Mouse (Mus musculus): ENCODE results near the gene Ptpn4.

The Ptpn4 gene

DNA sequence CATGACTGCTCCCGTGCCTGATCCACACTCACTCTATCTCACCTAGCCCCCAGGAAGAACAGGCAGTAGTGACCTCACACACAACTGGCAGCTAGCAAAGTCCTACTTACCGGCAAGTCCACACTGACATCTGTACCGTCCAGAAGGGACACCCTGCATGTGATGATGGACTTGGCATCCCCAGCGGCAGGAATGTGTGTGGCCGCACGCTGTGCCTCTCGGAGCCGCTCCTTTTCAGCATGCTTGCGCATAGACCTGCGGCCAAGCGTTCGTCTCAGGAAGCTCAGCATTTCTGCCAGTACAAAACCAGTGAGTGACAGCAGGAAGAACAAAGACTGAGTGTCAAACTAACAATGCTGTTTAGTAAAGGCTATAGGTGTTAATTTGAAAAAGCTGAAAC, 195.0 kb downstream of the Ptpn4 start:
- no peak for DNase-seq (ENCODE audit: low spot score in 2 of 2)

DNA sequence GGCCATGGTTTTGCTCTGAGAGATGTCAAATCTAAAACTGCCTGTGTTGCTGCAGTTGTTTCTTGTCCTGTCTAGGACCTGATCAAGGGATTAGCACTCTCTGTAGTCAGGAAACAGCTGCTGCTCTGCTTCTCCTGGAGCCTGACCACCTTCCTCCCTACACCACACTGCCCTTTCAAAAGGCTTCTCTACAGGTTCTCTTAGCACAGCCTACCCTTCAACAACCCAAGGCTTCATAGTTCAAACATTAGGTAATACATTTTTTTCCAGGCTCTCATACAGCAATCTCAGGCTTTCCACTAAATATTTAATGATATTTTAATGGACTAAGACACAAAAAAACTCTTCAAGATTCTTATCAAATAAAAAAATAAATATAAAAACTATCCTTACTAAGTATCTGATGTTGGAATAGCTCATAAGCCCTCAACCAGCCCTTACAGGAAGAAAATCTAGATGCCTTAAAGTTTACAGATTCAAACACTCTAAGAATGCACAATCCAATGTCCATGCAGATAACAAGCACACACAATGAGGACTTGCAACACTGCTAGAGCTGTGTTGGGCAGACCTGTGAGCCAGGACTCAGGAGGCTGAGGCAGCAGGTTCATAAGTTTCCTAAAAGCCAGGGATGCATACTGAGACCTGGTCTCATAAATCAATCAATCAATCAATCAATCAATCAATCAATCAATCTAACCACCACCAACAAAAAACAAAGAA, 196.2 kb downstream of the Ptpn4 start:
- DNase-seq (ENCODE audit: low spot score in 2 of 2): no peak

DNA sequence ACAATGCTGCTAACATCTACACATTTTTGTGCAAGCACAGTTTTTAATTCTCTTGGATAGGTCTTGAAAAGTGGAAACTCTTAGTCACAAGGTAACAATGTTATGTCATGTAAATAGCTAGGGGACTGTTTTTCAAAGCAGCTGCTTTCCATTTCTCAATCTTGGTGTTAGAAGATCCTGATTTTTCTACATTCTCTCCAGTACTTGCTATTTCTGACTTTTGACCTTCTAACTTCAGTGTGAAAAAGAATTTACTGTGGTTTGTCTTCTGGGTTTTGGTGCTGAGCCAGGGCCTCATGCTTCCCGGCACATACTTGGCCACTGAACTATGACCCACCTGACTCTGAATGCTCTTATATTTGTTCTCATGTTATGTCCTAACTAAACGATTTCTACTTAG, 197.4 kb downstream of the Ptpn4 start:
- DNase-seq (ENCODE audit: low spot score in 2 of 2): no peak

DNA sequence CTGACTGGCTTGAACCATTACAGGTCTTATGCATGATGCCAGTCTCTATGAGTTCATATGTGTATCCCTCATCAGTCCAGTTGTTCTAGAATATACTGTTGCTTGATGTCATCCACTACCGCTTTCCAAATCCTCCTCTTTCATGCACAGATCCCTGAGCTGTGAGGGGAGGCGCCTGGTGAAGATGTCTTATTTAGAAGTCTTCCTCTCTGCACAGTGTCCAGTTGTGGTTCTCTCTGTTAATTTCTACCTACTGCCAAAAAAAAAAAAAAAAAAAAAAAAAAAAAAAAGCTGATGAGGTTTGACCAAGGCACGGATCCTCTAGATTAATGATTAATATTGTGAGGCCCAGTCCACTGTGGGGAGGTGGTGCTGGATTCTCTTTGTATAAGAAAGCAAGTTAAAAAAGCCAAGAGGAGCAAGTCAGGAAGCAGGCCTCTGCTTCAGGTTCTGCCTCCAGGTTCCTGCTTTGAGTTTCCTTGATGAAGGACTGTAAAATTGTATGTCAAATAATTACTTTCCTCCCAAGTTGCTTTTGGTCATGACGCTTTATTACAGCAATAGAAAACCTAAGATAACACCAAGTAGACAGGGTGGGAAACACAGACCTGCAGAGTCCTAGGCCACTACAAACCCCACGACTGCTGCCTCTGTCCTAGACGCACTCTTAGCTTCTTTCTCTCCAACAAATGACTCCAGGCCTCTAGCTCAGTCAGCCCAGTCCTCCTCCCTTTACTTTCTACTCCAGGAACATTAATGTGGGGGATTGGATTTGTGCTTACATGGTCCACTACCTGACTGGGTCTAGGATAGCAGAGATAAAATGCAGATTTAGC, 200.0 kb downstream of the Ptpn4 start:
- DNase-seq (ENCODE audit: low spot score in 2 of 2): no peak

DNA sequence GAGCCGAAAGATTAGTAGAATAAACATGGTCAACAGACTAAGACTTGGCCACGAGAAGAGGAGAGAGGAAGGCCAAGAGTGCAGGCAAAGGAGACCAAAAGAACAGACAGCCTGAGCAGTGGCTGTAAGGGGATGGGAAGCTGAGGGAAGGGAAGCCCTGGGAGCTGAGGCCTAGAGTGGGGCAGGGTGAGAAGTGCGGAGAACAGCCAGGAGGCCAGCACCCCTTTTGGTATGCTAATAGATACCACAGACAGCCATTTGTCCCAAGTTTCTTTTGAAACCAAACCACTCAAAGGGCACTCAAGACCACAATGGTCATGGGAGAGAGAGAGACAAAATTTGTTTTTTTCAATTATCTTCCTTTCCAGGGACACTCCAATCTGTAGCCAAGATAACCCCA, 202.7 kb downstream of the Ptpn4 start:
- DNase-seq (ENCODE audit: low spot score in 2 of 2): no peak

DNA sequence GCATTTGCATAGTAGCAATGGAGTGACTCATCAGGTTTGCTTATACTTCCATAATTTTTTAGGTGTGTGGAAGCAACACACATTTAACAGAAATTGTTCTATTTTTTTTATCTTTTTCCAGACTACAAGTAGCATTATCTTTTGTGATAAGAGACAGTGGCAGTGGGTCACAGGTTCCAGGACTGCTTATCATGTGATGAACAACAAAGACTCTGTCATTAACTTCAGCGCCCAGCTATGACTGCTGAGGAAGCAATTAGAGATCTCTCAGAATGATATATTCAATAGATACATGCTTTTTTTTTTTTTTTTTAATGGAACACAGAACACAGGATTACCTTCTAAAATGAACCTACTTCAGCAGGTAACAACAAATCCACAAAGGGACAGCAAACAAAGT, 207.0 kb downstream of the Ptpn4 start:
- no peak for DNase-seq (ENCODE audit: low spot score in 2 of 2)

DNA sequence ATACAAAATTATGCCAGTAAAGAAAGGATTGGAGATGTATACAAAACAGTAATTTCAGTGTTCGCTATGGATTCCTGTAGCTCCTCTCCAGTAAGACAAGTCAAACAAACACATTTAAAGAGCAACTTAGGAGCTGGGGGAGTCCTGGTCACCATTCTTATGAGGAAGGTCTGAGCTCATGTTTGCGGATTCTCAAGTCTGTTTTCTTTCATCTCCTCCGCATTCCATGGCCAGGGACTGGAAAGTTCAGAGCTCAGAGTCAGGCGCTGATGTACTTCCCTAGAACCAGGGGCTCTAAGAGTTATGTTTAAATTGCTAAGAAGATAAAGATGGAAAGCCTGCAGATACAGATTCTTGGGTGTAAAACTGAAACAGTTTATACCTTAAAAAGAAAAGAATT, 210.6 kb downstream of the Ptpn4 start:
- DNase-seq (ENCODE audit: low spot score in 2 of 2): no peak

DNA sequence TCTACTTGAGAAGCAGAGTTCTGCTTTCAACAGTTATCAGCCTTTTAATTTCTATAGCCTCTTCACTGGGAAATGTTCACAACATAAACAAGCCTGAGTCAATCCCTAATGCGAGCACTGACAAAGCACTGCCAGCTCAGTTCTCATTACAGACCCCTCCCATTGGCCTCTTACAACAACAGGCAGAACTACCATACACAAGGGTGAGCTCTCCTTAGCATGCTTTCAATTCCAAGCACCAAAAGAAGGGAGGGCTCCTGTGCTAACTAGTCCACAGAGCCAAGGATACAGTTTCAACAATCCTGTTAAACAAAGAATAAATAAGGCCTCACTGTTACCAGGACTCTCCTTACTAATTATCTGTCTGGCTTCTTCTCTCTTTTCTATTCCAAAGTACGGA, 213.0 kb downstream of the Ptpn4 start:
- no peak for DNase-seq (ENCODE audit: low spot score in 2 of 2)

DNA sequence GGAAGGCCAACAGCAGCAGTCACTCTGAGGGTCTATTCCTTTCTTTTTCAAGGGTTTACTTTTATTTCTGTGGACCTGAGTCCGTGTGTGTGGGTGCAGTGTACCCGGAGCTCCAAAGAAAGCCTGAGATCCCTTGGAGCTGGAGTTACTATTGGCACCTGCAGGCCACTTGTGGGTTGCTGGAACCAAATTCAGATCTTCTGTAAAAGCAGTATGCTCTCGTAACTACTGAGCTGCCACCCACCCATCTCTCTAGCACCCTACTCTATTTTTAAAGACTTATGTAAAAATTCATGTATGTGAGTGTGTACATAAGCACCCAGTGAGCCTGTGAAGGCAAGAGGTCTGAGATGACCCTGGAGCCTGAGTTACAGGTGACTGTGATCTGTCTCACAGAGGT, 232.0 kb downstream of the Ptpn4 start:
- DNase-seq (ENCODE audit: low spot score in 2 of 2): peak in 1 of 2 experiments; percentile 4

Measured in frontal cortex, postnatal 25 days (tissue).